Mouse (Mus musculus) liver, adult 2 months (tissue): ENCODE data around the gene Hras.

ENCODE experiments used
- CTCF ChIP-seq: fragments of 200-500 bp; IDR thresholded peaks from 2 replicates; pipeline ENCODE4 v1.5.1; 2011; ENCODE audit warnings: low read depth, low read length, control low read depth
- POLR2A ChIP-seq: fragments of 200-500 bp; IDR thresholded peaks from 2 replicates; pipeline ENCODE4 v1.6.1; 2011; ENCODE audit warnings: low read length, control low read depth; ENCODE audit not compliant: insufficient read depth; ENCODE audit errors: extremely low read depth

GRCm38 (mm10) chr7:141143861-141144260, 49.9 kb downstream of the Hras start:
- TF ChIP-seq CTCF, result no peak
- TF ChIP-seq POLR2A, result no peak
